Comparison of ENCODE assay signal across 27 mouse cellular contexts in the genomic region with DNA sequence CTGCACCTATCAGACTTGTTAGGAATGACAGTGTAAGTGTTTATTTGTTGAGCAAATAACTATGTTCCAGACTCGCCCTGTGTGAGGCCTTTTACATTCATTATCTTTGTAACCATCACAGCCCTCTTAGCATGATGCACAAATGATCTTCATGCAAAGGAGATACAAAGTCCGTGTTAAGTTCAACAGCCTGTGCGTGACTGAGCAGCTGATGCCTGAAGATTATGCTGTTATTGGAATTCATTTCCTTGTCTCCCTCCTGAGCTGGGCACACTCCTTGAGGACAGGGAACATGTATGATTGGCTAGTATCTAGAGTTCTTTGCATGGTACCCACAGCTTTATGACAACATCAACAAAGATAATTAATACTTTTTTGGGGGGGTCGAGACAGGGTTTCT.
"Had no signal": no experiment of that assay in that cellular context is flagged by ENCODE, and none has a peak within 500 bp of the region (broad histone marks: within the 10 kb centered on the region; RNA-seq: fewer than 3 reads in every experiment).

No protein-coding gene starts in this region.

- H3K27me3 ChIP-seq: heart, embryonic 13.5 days; heart, embryonic 15.5 days; hindbrain, embryonic 12.5 days; kidney, embryonic 15.5 days; limb, embryonic 15.5 days; liver, embryonic 12.5 days had no signal

- H3K36me3 ChIP-seq: heart, embryonic 13.5 days; heart, embryonic 15.5 days; hindbrain, embryonic 10.5 days; hindbrain, embryonic 12.5 days; kidney, embryonic 15.5 days; limb, embryonic 13.5 days; limb, embryonic 15.5 days; liver, embryonic 12.5 days had no signal

- H3K27ac ChIP-seq: gastrocnemius, adult 2 months; heart, adult 2 months; heart, embryonic 13.5 days; heart, embryonic 15.5 days; hindbrain, embryonic 10.5 days; hindbrain, embryonic 12.5 days; hindbrain, embryonic 14.5 days; kidney, embryonic 15.5 days; kidney, postnatal 0 days; limb, embryonic 13.5 days; limb, embryonic 15.5 days; liver, embryonic 12.5 days had no signal

- H3K9me3 ChIP-seq: heart, embryonic 15.5 days; hindbrain, embryonic 10.5 days; hindbrain, embryonic 12.5 days; kidney, embryonic 15.5 days; limb, embryonic 13.5 days; limb, embryonic 15.5 days; liver, embryonic 12.5 days had no signal

- H3K9ac ChIP-seq: heart, embryonic 13.5 days; heart, embryonic 15.5 days; hindbrain, embryonic 12.5 days; hindbrain, embryonic 14.5 days; kidney, embryonic 15.5 days; limb, embryonic 13.5 days; limb, embryonic 15.5 days; liver, embryonic 12.5 days had no signal

- H3K4me3 ChIP-seq: gastrocnemius, adult 2 months; heart, adult 2 months; heart, embryonic 13.5 days; heart, embryonic 15.5 days; hindbrain, embryonic 10.5 days; hindbrain, embryonic 12.5 days; kidney, embryonic 15.5 days; limb, embryonic 13.5 days; limb, embryonic 15.5 days; liver, embryonic 12.5 days had no signal

- DNase-seq: gastrocnemius, adult 2 months; gastrocnemius, postnatal 10 days; gastrocnemius, postnatal 25 days; heart, adult 2 months; heart, postnatal 14 days; heart, postnatal 4 days; kidney, adult 11 months; kidney, adult 2 months; kidney, adult 9 months; kidney, postnatal 14 days; kidney, postnatal 36 days; layer of hippocampus, adult 9-11 months; layer of hippocampus, postnatal 36 days; left cerebral cortex, postnatal 4 days had no signal

- ATAC-seq: hindbrain, embryonic 16.5 days; inflammation-experienced regulatory T-cells, adult 6 months; liver, embryonic 12.5 days had no signal

- H3K4me1 ChIP-seq: hindbrain, embryonic 10.5 days; hindbrain, embryonic 12.5 days; limb, embryonic 13.5 days; limb, embryonic 15.5 days; liver, embryonic 12.5 days had no signal

- H3K4me2 ChIP-seq: heart, embryonic 11.5 days; heart, embryonic 13.5 days; heart, embryonic 15.5 days; hindbrain, embryonic 12.5 days; hindbrain, embryonic 14.5 days; kidney, embryonic 15.5 days; limb, embryonic 13.5 days; limb, embryonic 15.5 days; liver, embryonic 12.5 days had no signal
